Mouse (Mus musculus): Measurements from ENCODE around the gene Olfr885.

The Olfr885 gene

DNA sequence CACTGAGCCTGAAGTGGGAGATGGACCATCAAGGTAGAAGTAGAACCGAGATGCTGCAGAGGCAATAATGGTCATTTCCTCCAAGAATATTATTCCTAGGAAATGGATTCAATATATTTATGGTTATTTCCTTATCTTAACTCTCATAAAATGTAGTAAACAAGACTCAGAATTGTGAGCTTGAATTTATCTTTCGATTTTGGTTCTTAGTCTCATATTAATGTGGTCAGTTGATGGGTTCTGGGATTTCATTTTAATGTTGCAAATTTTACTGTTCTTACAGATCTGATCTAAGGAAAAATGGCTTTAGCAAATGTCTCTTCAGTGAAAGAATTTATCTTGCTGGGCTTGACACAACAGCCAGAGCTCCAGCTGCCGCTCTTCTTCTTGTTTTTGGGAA, at the start of gene Olfr885:
Olfr885 (plus strand) TSS at position 301 of the 400 bp plus-strand sequence.
- in situ Hi-C loops (cut with MboI; ENCODE audit: unreplicated experiment in 2 of 2), result no loop called here

DNA sequence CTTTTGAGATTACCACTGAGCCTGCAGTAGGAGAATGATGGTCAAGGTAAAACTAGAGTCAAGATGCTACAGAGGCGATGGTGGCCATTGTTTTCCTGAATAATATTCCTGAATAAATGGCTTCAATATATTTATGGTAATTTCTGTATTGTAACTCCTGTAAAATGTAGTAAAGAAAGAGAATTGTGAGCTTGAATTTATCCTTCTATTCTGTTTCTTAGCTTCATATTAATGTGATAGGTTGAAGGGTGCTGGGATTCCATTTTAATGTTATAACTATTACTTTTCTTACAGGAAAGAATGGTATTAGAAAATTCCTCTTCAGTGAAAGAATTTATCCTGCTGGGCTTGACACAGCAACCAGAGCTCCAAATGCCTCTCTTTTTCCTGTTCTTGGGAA, 35.6 kb upstream of the Olfr885 start, which contains the start of gene Olfr883:
Olfr883 (plus strand) TSS at position 301 of the 400 bp plus-strand sequence.
- in situ Hi-C loops (cut with MboI; ENCODE audit: unreplicated experiment in 2 of 2), result no loop called here

DNA sequence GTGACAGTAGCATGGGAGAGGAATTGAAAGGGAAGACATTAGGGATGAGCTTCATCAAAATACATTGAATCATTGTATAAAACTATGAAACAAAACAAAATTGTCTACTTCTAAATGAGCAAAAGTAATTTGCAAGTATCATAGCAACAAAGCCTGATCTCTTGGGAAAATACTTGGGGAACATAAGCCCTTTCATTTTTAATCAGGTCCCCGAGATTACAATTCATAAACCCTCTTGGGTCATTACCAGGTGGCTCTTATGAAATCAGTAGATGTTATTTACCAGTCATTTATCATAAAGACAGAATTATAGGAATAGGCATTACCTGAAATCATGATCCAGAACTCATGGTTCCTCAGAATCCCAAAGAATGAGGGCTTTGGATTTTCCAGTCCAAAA, 14.9 kb upstream of the Olfr885 start, which contains the start of gene Olfr884:
Olfr884 (plus strand) TSS at position 301 of the 400 bp plus-strand sequence.
- in situ Hi-C loops (cut with MboI; ENCODE audit: unreplicated experiment in 2 of 2), result no loop called here

DNA sequence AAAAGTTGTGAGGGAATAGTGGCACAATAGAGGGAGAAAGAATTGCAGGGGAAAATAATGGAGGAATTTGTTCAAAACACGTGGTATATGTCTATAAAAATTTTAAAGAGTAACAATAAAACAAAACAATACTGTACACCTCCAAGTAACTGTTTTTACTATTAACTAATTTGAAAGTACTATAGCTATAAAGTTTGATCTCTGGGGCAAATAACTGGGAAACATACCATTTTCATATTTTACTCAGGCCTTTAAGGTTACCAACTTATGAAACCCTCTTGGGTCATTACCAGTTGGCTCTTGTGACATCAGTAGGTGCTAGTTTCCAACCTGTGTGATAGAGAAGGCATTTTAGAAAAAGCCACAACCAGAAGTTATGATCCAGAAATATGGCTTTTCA, 22.6 kb downstream of the Olfr885 start, which contains the start of gene Olfr887:
Olfr887 (plus strand) TSS at position 301 of the 400 bp plus-strand sequence.
- in situ Hi-C loops (cut with MboI; ENCODE audit: unreplicated experiment in 2 of 2), result no loop called here

DNA sequence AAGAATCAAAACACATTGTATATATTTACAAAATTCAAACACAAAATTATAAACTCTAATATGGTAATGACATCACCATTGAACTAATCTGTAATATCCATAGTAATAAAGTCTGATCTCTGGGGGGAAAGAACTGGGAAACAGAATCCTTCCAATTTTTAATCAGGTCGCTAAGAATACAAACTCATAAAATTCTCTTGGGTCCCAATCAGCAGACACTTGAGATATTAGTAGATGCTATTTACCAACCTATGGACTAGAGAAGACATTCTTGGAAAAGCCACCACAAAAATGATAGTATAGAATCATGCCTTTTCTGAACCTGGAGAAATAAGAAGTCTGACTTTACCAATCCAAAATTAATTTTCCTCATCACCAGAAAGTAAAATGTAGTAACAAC, 46.7 kb downstream of the Olfr885 start, which contains the start of gene Olfr888:
Olfr888 (plus strand) TSS at position 301 of the 400 bp plus-strand sequence.
- in situ Hi-C loops (cut with MboI; ENCODE audit: unreplicated experiment in 2 of 2), result no loop called here
